Mouse (Mus musculus): Measurements from ENCODE around the gene Rgmb. TPM values are rescaled to one million over a fixed set of nuclear protein-coding genes. Genes with fewer than 3 reads are reported as not detected.

Gene Rgmb
- total RNA-seq, 2 experiments from 2014 or later: 2.3 to 3.8 TPM

- ATAC-seq (ENCODE audit: poor library complexity, severe bottlenecking): peak; percentile 56; the same call in 1 of the 2 replicates
Measured at GRCm38 (mm10) chr17:15787036-15787435, 43.8 kb downstream of the Rgmb start.

GRCm38 (mm10) chr17:15777979-15778378, 52.9 kb downstream of the Rgmb start:
- ATAC-seq (ENCODE audit: poor library complexity, severe bottlenecking): no peak

- ATAC-seq (ENCODE audit: poor library complexity, severe bottlenecking): no peak
Measured at GRCm38 (mm10) chr17:15776349-15776748, 54.5 kb downstream of the Rgmb start.

- peak; percentile 89 for ATAC-seq (ENCODE audit: poor library complexity, severe bottlenecking)
Measured at GRCm38 (mm10) chr17:15774565-15775215, 56.1 kb downstream of the Rgmb start.

- ATAC-seq (ENCODE audit: poor library complexity, severe bottlenecking): peak; percentile 69
Measured at GRCm38 (mm10) chr17:15773956-15774355, 56.9 kb downstream of the Rgmb start.

- no peak for ATAC-seq (ENCODE audit: poor library complexity, severe bottlenecking)
Measured at GRCm38 (mm10) chr17:15769081-15769724, 61.6 kb downstream of the Rgmb start.

GRCm38 (mm10) chr17:15761191-15761590, 69.6 kb downstream of the Rgmb start:
- ATAC-seq (ENCODE audit: poor library complexity, severe bottlenecking): peak; percentile 99

Other genes starting within 250 kb of the Rgmb start
- 30.8 and 32.4 TPM in 2 replicates for gene Chd1, start 126.1 kb downstream of the Rgmb start, total RNA-seq (2015)
- 51.3 and 52.3 TPM in 2 replicates for gene Chd1, start 126.1 kb downstream of the Rgmb start, total RNA-seq (2017)